Mouse (Mus musculus) lung, postnatal 10 days (tissue): ENCODE data around the gene Senp2.

Experiments used
- DNase-seq: peaks from one replicate; pipeline ENCODE4 v3.0.0; 2021

Gene Senp2

GRCm38 (mm10) chr16:22027474-22027873, 18.2 kb downstream of the Senp2 start:
- DNase-seq: no peak

GRCm38 (mm10) chr16:22038554-22038953, 29.3 kb downstream of the Senp2 start:
- no peak for DNase-seq

- DNase-seq: no peak
Observed at GRCm38 (mm10) chr16:22039978-22040377, 30.7 kb downstream of the Senp2 start.

GRCm38 (mm10) chr16:22043830-22044229, 34.5 kb downstream of the Senp2 start:
- DNase-seq: no peak

GRCm38 (mm10) chr16:22045930-22046329, 36.6 kb downstream of the Senp2 start:
- DNase-seq: no peak

- no peak for DNase-seq
Observed at GRCm38 (mm10) chr16:22046739-22047366, 37.6 kb downstream of the Senp2 start.

GRCm38 (mm10) chr16:22053411-22053810, 44.1 kb downstream of the Senp2 start:
- DNase-seq: no peak

- DNase-seq: no peak
Observed at GRCm38 (mm10) chr16:22057498-22057897, 48.2 kb downstream of the Senp2 start.

GRCm38 (mm10) chr16:22058871-22059270, 49.6 kb downstream of the Senp2 start:
- no peak for DNase-seq

GRCm38 (mm10) chr16:22060416-22060815, 51.1 kb downstream of the Senp2 start:
- no peak for DNase-seq

GRCm38 (mm10) chr16:22061555-22062160, 52.4 kb downstream of the Senp2 start:
- no peak for DNase-seq

GRCm38 (mm10) chr16:22062284-22062683, 53.0 kb downstream of the Senp2 start:
- DNase-seq: no peak

GRCm38 (mm10) chr16:22065536-22065935, 56.3 kb downstream of the Senp2 start:
- DNase-seq: no peak

- peak; percentile 71 for DNase-seq
Observed at GRCm38 (mm10) chr16:22067406-22067805, 58.1 kb downstream of the Senp2 start.

- no peak for DNase-seq
Observed at GRCm38 (mm10) chr16:22071361-22071760, 62.1 kb downstream of the Senp2 start.

GRCm38 (mm10) chr16:22075067-22075466, 65.8 kb downstream of the Senp2 start:
- DNase-seq: no peak

GRCm38 (mm10) chr16:22075829-22076619, 66.7 kb downstream of the Senp2 start:
- DNase-seq: no peak

- peak; percentile 70 for DNase-seq
Observed at GRCm38 (mm10) chr16:22076620-22076941, 67.3 kb downstream of the Senp2 start.

- no peak for DNase-seq
Observed at GRCm38 (mm10) chr16:22080125-22080710, 70.9 kb downstream of the Senp2 start.

GRCm38 (mm10) chr16:22085411-22085810, 76.1 kb downstream of the Senp2 start:
- DNase-seq: no peak

- DNase-seq: no peak
Observed at GRCm38 (mm10) chr16:22091255-22091783, 82.0 kb downstream of the Senp2 start.

- DNase-seq: no peak
Observed at GRCm38 (mm10) chr16:22095751-22096150, 86.5 kb downstream of the Senp2 start.

GRCm38 (mm10) chr16:22097659-22098058, 88.4 kb downstream of the Senp2 start:
- no peak for DNase-seq
